Mouse (Mus musculus) layer of hippocampus, adult 9-10 months (tissue): Measurements from ENCODE around the gene Tspo2.

Experiments
- DNase-seq: peaks from one replicate; pipeline ENCODE4 v3.0.0; 2022; ENCODE audit warnings: low spot score

The Tspo2 gene

GRCm38 (mm10) chr17:48450666-48451352, 513 bp downstream of the Tspo2 start:
- DNase-seq, result no peak

- no peak for DNase-seq
Observed at GRCm38 (mm10) chr17:48447675-48448074, 3.6 kb downstream of the Tspo2 start.

- DNase-seq, result no peak
Observed at GRCm38 (mm10) chr17:48443542-48444145, 7.7 kb downstream of the Tspo2 start.

GRCm38 (mm10) chr17:48442745-48443457, 8.4 kb downstream of the Tspo2 start:
- DNase-seq, result no peak

GRCm38 (mm10) chr17:48437421-48437911, 13.9 kb downstream of the Tspo2 start:
- DNase-seq, result no peak

GRCm38 (mm10) chr17:48436487-48436886, 14.8 kb downstream of the Tspo2 start:
- no peak for DNase-seq

GRCm38 (mm10) chr17:48434479-48434878, 16.8 kb downstream of the Tspo2 start:
- no peak for DNase-seq

- no peak for DNase-seq
Observed at GRCm38 (mm10) chr17:48433689-48434330, 17.5 kb downstream of the Tspo2 start.

- DNase-seq, result no peak
Observed at GRCm38 (mm10) chr17:48433006-48433655, 18.2 kb downstream of the Tspo2 start.

GRCm38 (mm10) chr17:48432158-48432980, 19.0 kb downstream of the Tspo2 start, which contains the start of gene Apobec2:
Gene Apobec2, minus strand, starts transcription at chr17:48432930.
- DNase-seq, result no peak

GRCm38 (mm10) chr17:48431054-48431453, 20.3 kb downstream of the Tspo2 start:
- no peak for DNase-seq

- DNase-seq, result no peak
Observed at GRCm38 (mm10) chr17:48430394-48430793, 20.9 kb downstream of the Tspo2 start.

GRCm38 (mm10) chr17:48427852-48428530, 23.3 kb downstream of the Tspo2 start:
- no peak for DNase-seq

GRCm38 (mm10) chr17:48426991-48427750, 24.2 kb downstream of the Tspo2 start:
- no peak for DNase-seq

- DNase-seq, result no peak
Observed at GRCm38 (mm10) chr17:48425823-48426612, 25.3 kb downstream of the Tspo2 start.

GRCm38 (mm10) chr17:48424237-48424636, 27.1 kb downstream of the Tspo2 start:
- no peak for DNase-seq

GRCm38 (mm10) chr17:48419571-48419970, 31.8 kb downstream of the Tspo2 start:
- DNase-seq, result no peak

GRCm38 (mm10) chr17:48418781-48419180, 32.5 kb downstream of the Tspo2 start:
- no peak for DNase-seq

- DNase-seq, result peak; percentile 25
Observed at GRCm38 (mm10) chr17:48418174-48418573, 33.1 kb downstream of the Tspo2 start.
